Mouse (Mus musculus): ENCODE results near the gene Gsk3a. TPM values are rescaled to one million over a fixed set of nuclear protein-coding genes. Genes with fewer than 3 reads are reported as not detected.

Gene Gsk3a
- polyA plus RNA-seq, 1 experiment from 2014 or later: 20.7 TPM

DNA sequence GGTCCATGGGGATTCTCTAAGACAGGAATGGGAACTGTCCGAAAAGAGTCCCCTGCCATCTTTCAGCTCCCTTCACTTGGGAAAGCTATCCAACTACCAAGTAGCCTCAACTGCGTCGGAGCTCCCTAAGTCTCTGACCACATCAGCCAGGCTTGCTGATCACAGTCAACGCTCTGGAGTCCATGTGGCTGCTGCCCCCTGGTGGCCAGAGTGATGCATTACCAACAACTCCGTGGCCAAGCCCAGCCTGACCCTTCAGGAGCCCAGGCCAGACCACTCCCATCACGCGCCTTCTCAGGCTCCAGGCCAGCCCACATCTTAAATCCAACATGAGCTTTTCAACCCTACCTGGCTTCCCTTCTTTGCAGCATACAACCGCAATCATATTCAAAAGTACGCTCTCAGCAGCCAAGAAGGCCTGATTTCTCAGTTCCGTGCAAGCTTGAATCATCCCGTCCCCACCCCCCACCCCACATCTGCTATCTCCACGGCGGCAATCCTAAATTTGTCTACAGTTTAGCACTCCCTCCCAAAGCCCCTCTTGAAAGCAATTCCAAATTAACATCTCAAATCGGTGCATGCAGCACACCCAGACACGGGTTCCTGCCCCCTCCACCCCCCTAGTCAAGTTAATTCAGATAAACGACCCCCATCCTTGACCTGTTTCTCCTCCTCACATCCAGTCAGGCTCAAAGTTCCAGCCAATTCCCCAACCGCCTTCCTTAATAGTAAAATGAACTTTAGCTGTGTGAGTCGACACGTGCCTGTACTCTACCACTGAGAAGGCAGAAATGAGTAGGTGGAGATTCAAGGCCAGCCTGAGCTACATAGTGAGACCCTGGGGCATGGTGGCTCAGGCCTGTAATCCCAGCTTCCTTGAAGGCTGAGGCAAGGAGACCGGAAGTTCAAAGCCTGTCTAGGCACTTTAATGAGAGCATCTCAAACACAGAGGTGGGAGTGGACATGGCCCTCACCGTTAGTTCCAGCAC lies 49.7 kb downstream of the Gsk3a start:
- peak; percentile 85 for ATAC-seq (ENCODE audit: low FRiP score, low TSS enrichment)
- Histone ChIP-seq H3K9me3 (ENCODE audit: control insufficient read depth, low read length) (no peaks in the 10 kb centered on the region), H3K4me3 (replicated peaks; ENCODE audit: low read depth, low read length) (no peak overlapping the region), H3K9ac (replicated peaks; ENCODE audit: low read length) (no peak overlapping the region), H3K27me3 (ENCODE audit: control insufficient read depth, insufficient read depth, low read length) (peaks cover 8% of the 10 kb centered on the region; the same call in 1 of the 2 replicates), H3K4me2 (ENCODE audit: low read length) (no peak overlapping the region), H3K27ac (replicated peaks; ENCODE audit: low read depth, low read length) (no peak overlapping the region), H3K4me1 (ENCODE audit: control insufficient read depth, insufficient read depth, low read length) (no peaks in the 10 kb centered on the region), H3K36me3 (ENCODE audit: control insufficient read depth, insufficient read depth, low read length) (no peaks in the 10 kb centered on the region)
- 32% methylated on average over 21 of the region's 21 CpGs for WGBS
- DNase-seq: peak; percentile 94

DNA sequence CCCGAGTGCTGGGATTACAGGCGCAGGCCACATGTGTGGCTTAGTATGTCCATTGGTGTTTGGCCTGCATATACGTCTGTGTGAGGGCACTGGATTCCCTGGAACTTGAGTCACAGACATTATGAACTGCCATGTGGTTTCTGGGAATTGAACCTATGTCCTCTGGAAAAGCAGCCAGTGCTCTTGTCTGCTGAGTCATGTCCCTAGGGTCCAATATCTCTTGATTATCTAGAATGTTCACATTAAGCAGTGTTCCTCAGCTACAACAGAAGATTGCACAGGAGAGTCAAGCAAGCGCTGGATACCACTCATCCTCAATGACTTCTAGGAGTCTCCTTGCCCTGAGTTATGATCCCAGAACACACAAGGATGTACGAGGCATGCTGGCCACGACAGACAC lies 53.6 kb downstream of the Gsk3a start:
- Histone ChIP-seq H3K36me3 (ENCODE audit: control insufficient read depth, insufficient read depth, low read length) (no peaks in the 10 kb centered on the region), H3K9me3 (ENCODE audit: control insufficient read depth, low read length) (no peaks in the 10 kb centered on the region), H3K4me2 (ENCODE audit: low read length) (no peak overlapping the region), H3K27ac (replicated peaks; ENCODE audit: low read depth, low read length) (no peak overlapping the region), H3K9ac (replicated peaks; ENCODE audit: low read length) (no peak overlapping the region), H3K4me3 (replicated peaks; ENCODE audit: low read depth, low read length) (no peak overlapping the region), H3K27me3 (ENCODE audit: control insufficient read depth, insufficient read depth, low read length) (peaks cover 20% of the 10 kb centered on the region), H3K4me1 (ENCODE audit: control insufficient read depth, insufficient read depth, low read length) (0 out of 2 replicates have a peak, but pooled peaks cover 4% of the 10 kb centered on the region)
- 86% methylated on average over 6 of the region's 6 CpGs for WGBS
- no peak for DNase-seq
- ATAC-seq (ENCODE audit: low FRiP score, low TSS enrichment): no peak

DNA sequence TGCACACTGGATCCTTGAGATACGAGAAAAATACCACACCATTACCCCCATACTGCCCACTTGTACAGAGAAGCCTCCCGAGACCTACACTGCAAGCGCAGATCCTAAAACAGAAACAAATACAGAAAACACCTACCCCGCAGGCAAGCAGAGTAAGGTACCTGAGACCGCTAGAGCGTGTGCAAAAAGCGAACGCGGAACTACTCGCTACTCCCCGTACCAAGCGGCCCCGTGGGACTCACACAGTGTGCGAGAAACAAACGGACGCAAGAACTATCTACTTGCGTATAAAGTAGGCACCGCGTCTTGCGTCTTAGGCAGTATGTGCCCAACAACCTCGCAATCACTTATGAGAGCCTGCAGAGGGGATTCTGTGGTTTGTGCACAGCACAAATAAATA lies 55.8 kb downstream of the Gsk3a start:
- Histone ChIP-seq H3K27ac (replicated peaks; ENCODE audit: low read depth, low read length) (no peak overlapping the region), H3K36me3 (ENCODE audit: control insufficient read depth, insufficient read depth, low read length) (no peaks in the 10 kb centered on the region), H3K4me3 (replicated peaks; ENCODE audit: low read depth, low read length) (peak overlapping the region; percentile 21), H3K9ac (replicated peaks; ENCODE audit: low read length) (peak overlapping the region; percentile 25; the same call in 1 of the 2 replicates), H3K27me3 (ENCODE audit: control insufficient read depth, insufficient read depth, low read length) (peaks cover 20% of the 10 kb centered on the region), H3K4me1 (ENCODE audit: control insufficient read depth, insufficient read depth, low read length) (peaks cover 15% of the 10 kb centered on the region), H3K4me2 (ENCODE audit: low read length) (peak overlapping the region; percentile 92), H3K9me3 (ENCODE audit: control insufficient read depth, low read length) (no peaks in the 10 kb centered on the region)
- ATAC-seq (ENCODE audit: low FRiP score, low TSS enrichment): no peak
- WGBS: 3% methylated on average over 21 of the region's 21 CpGs
- DNase-seq: peak; percentile 70

- H3K4me1 ChIP-seq (ENCODE audit: control insufficient read depth, insufficient read depth, low read length): peaks cover 20% of the 10 kb centered on the region
- ATAC-seq (ENCODE audit: low FRiP score, low TSS enrichment) (0 out of 2 replicates have a peak, but pooled peaks have one; percentile 2), DNase-seq (peak; percentile 72)
- 0 out of 2 replicates have a peak overlapping the region, but pooled peaks have one; percentile 6 for H3K27ac ChIP-seq (replicated peaks; ENCODE audit: low read depth, low read length)
- H3K36me3 ChIP-seq (ENCODE audit: control insufficient read depth, insufficient read depth, low read length): no peaks in the 10 kb centered on the region
- H3K27me3 ChIP-seq (ENCODE audit: control insufficient read depth, insufficient read depth, low read length): peaks cover 20% of the 10 kb centered on the region
- 1% methylated on average over 15 of the region's 15 CpGs for WGBS
- no peaks in the 10 kb centered on the region for H3K9me3 ChIP-seq (ENCODE audit: control insufficient read depth, low read length)
- peak overlapping the region; percentile 25; the same call in 1 of the 2 replicates for H3K9ac ChIP-seq (replicated peaks; ENCODE audit: low read length)
- peak overlapping the region; percentile 92 for H3K4me2 ChIP-seq (ENCODE audit: low read length)
- peak overlapping the region; percentile 21 for H3K4me3 ChIP-seq (replicated peaks; ENCODE audit: low read depth, low read length)
Observed at GRCm38 (mm10) chr7:25181331-25181790, 56.3 kb downstream of the Gsk3a start.

DNA sequence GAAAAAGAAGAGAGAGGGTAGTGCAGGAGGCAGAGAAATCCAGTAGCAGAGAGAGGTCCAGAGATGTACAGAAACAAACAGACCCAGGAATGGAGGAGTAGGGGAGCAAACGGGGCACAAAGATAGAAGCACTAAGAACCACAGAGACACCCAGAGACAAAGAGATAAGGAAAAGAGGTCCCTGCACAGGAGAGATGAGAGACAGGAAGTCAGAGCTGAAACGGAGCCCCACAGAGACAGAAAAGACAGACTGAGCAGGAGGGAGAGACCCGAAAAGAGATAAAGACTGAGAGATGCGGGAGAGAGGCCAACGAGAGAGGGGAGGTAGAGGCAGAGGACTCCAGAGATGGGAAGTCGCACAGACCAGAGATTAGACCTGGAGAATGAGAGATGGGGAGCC lies 57.1 kb downstream of the Gsk3a start:
- Histone ChIP-seq H3K9ac (replicated peaks; ENCODE audit: low read length) (peak overlapping the region; percentile 99; the same call in 1 of the 2 replicates), H3K27me3 (ENCODE audit: control insufficient read depth, insufficient read depth, low read length) (peaks cover 20% of the 10 kb centered on the region), H3K4me2 (ENCODE audit: low read length) (peak overlapping the region; percentile 92), H3K9me3 (ENCODE audit: control insufficient read depth, low read length) (no peaks in the 10 kb centered on the region), H3K4me3 (replicated peaks; ENCODE audit: low read depth, low read length) (peak overlapping the region; percentile 81), H3K27ac (replicated peaks; ENCODE audit: low read depth, low read length) (peak overlapping the region; percentile 99), H3K4me1 (ENCODE audit: control insufficient read depth, insufficient read depth, low read length) (peaks cover 28% of the 10 kb centered on the region), H3K36me3 (ENCODE audit: control insufficient read depth, insufficient read depth, low read length) (no peaks in the 10 kb centered on the region)
- ATAC-seq (ENCODE audit: low FRiP score, low TSS enrichment) (no peak), DNase-seq (no peak)
- WGBS: 3% methylated on average over 6 of the region's 6 CpGs

DNA sequence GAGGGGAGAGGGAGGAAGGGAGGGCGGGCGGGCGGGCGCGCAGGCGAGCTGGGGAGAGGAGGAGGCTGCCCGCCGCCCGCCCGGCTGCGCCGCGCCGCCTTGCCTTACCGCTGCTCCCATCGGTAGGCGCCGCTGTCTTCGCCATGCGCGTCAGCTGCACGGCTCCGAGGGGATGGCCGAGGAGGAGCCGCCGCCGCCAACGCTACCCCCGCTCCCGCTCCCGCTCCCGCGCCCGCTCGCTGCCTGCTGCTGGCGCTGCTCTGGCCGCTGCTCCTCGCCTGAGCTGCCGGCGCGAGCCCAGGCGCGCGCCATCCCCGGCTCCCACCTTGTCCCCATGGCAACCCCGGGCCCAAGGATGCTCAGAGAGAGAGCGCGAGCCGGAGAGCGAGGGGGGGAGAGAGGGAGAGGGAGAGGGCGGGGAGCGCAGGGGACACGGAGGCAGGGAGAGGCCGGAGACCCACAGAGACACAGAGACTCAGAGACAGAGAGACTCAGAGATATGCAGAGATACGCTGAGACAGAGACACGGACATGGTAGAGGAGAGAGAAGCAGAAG lies 58.0 kb downstream of the Gsk3a start, which contains the start of gene Pou2f2:
Pou2f2 (minus strand) TSS at position 121 of the 556 bp plus-strand sequence.
- DNase-seq (peak; percentile 96), ATAC-seq (ENCODE audit: low FRiP score, low TSS enrichment) (peak; percentile 92)
- H3K4me2 ChIP-seq (ENCODE audit: low read length): peak within 1 kb of the TSS; percentile 92
- H3K9ac ChIP-seq (replicated peaks; ENCODE audit: low read length): peak within 1 kb of the TSS; percentile 99
- peaks cover 36% of the 10 kb centered on the region for H3K4me1 ChIP-seq (ENCODE audit: control insufficient read depth, insufficient read depth, low read length)
- no peaks in the 10 kb centered on the region for H3K9me3 ChIP-seq (ENCODE audit: control insufficient read depth, low read length)
- H3K4me3 ChIP-seq (replicated peaks; ENCODE audit: low read depth, low read length): peak within 1 kb of the TSS; percentile 81
- WGBS: under 1% methylated on average over 49 of the region's 56 CpGs
- peak within 1 kb of the TSS; percentile 99 for H3K27ac ChIP-seq (replicated peaks; ENCODE audit: low read depth, low read length)
- H3K36me3 ChIP-seq (ENCODE audit: control insufficient read depth, insufficient read depth, low read length): no peaks in the 10 kb centered on the region
- H3K27me3 ChIP-seq (ENCODE audit: control insufficient read depth, insufficient read depth, low read length): peaks cover 20% of the 10 kb centered on the region

GRCm38 (mm10) chr7:25178787-25179605 lies 58.7 kb downstream of the Gsk3a start:
- peak; percentile 72 for DNase-seq
- H3K4me1 ChIP-seq (ENCODE audit: control insufficient read depth, insufficient read depth, low read length): peaks cover 43% of the 10 kb centered on the region

DNA sequence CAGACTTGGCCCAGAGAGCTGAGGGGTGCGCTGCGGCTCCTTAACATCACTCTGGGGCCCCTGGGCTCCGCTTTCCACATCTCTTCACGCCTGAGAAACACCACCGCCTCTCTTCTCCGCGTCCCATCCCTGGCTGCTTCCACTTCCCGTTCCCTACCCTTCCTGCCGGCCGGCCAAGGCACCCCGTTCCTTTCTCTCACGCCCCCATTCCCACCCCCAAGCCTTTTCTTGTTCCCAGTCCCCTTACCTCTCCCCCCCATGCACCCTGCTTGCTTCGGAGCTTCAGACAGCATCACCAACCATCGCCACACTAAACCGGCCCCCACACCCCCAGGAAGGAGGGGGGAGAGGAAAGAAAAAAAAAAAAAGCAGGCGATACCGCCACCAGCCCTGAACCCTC lies 59.3 kb downstream of the Gsk3a start:
- peak overlapping the region; percentile 81 for H3K4me3 ChIP-seq (replicated peaks; ENCODE audit: low read depth, low read length)
- peak overlapping the region; percentile 99 for H3K27ac ChIP-seq (replicated peaks; ENCODE audit: low read depth, low read length)
- peak overlapping the region; percentile 92 for H3K4me2 ChIP-seq (ENCODE audit: low read length)
- peak overlapping the region; percentile 99 for H3K9ac ChIP-seq (replicated peaks; ENCODE audit: low read length)
- no peak for ATAC-seq (ENCODE audit: low FRiP score, low TSS enrichment)
- H3K36me3 ChIP-seq (ENCODE audit: control insufficient read depth, insufficient read depth, low read length): no peaks in the 10 kb centered on the region
- peaks cover 50% of the 10 kb centered on the region for H3K4me1 ChIP-seq (ENCODE audit: control insufficient read depth, insufficient read depth, low read length)
- H3K9me3 ChIP-seq (ENCODE audit: control insufficient read depth, low read length): no peaks in the 10 kb centered on the region
- peak; percentile 61 for DNase-seq
- H3K27me3 ChIP-seq (ENCODE audit: control insufficient read depth, insufficient read depth, low read length): peaks cover 15% of the 10 kb centered on the region
- WGBS: under 1% methylated on average over 17 of the region's 17 CpGs

More at GRCm38 (mm10) chr7:25178787-25179605, 58.7 kb downstream of the Gsk3a start:
- peak overlapping the region; percentile 81 for H3K4me3 ChIP-seq (replicated peaks; ENCODE audit: low read depth, low read length)
- peak overlapping the region; percentile 99 for H3K27ac ChIP-seq (replicated peaks; ENCODE audit: low read depth, low read length)
- peak overlapping the region; percentile 92 for H3K4me2 ChIP-seq (ENCODE audit: low read length)
- peaks cover 20% of the 10 kb centered on the region for H3K27me3 ChIP-seq (ENCODE audit: control insufficient read depth, insufficient read depth, low read length)
- H3K9ac ChIP-seq (replicated peaks; ENCODE audit: low read length): peak overlapping the region; percentile 99
- ATAC-seq (ENCODE audit: low FRiP score, low TSS enrichment): peak; percentile 76
- H3K36me3 ChIP-seq (ENCODE audit: control insufficient read depth, insufficient read depth, low read length): no peaks in the 10 kb centered on the region
- WGBS: under 1% methylated on average over 56 of the region's 56 CpGs
- H3K9me3 ChIP-seq (ENCODE audit: control insufficient read depth, low read length): no peaks in the 10 kb centered on the region

Data from midbrain, embryonic 14.5 days (tissue).